Mouse (Mus musculus) heart, embryonic 16.5 days (tissue): ENCODE measurements at regions not wholly inside any gene's neighbourhood (a gene's known extent, or its start where the extent isn't known, plus 50 kb on each side); places are given as distances from the start of the nearest gene placed in this dataset.
A peak's percentile ranks its signal among the peaks of the same experiment; 100 is the strongest.
"Not testable (repeated sequence)": the region's sequence is repeated elsewhere in the genome, so short reads cannot be mapped to it uniquely, and the experiment has no call there.

Experiments used
- ATAC-seq: fragments of 200-750 bp; cut with Nextera tagmentation; replicated peaks from 2 replicates; pipeline ENCODE4 v1.8.0; 2017; ENCODE audit warnings: moderate number of reproducible peaks; ENCODE audit not compliant: insufficient read depth, low FRiP score; ENCODE audit errors: extremely low read depth
- H3K27ac ChIP-seq: fragments of 300-500 bp; sonication (generic); 2 replicates; pipeline ENCODE4 v1.5.1; 2014; ENCODE audit warnings: mild to moderate bottlenecking, low read length, control low read depth, moderate library complexity
- H3K27me3 ChIP-seq: fragments of 300-500 bp; sonication (generic); 2 replicates; pipeline ENCODE4 v1.6.1; 2014; ENCODE audit warnings: low read length, mixed read lengths; ENCODE audit not compliant: control insufficient read depth, insufficient read depth
- H3K36me3 ChIP-seq: fragments of 300-500 bp; sonication (generic); 2 replicates; pipeline ENCODE4 v1.6.1; 2014; ENCODE audit not compliant: control insufficient read depth, insufficient read depth
- H3K4me1 ChIP-seq: fragments of 300-500 bp; sonication (generic); 2 replicates; pipeline ENCODE4 v1.6.1; 2014; ENCODE audit warnings: low read length, mixed read lengths; ENCODE audit not compliant: control insufficient read depth, insufficient read depth
- H3K4me2 ChIP-seq: fragments of 300-500 bp; sonication (generic); 2 replicates; pipeline ENCODE4 v1.6.1; 2014; ENCODE audit warnings: low read depth, mild to moderate bottlenecking, control low read depth, low read length
- H3K4me3 ChIP-seq: fragments of 300-500 bp; sonication (generic); 2 replicates; pipeline ENCODE4 v1.5.1; 2014; ENCODE audit warnings: mild to moderate bottlenecking, control low read depth, low read length
- H3K9ac ChIP-seq: fragments of 300-500 bp; sonication (generic); 2 replicates; pipeline ENCODE4 v1.6.1; 2014; ENCODE audit warnings: low read length, control low read depth
- H3K9me3 ChIP-seq: fragments of 300-500 bp; sonication (generic); replicated peaks from 2 replicates; pipeline ENCODE4 v1.6.1; 2016; ENCODE audit warnings: low read length; ENCODE audit not compliant: control insufficient read depth
- WGBS: fragments of 180-500 bp; shearing (Covaris S2); extraction: QIAGEN DNeasy Blood & Tissue Kit; methylation state at CpG from one replicate; pipeline ENCODE4 v1.1.7; 2014; 5-methylcytosine and 5-hydroxymethylcytosine counted together

- H3K4me1 ChIP-seq, H3K27ac ChIP-seq, H3K4me2 ChIP-seq, H3K4me3 ChIP-seq, ATAC-seq, H3K27me3 ChIP-seq, H3K36me3 ChIP-seq, H3K9ac ChIP-seq: not testable (repeated sequence)
- peaks cover 22% of the 10 kb centered on the region for H3K9me3 ChIP-seq
- WGBS: 100% methylated on average over 2 of the region's 2 CpGs
Measured at GRCm38 (mm10) chr17:17197229-17197628, 76.0 kb downstream of the Zfp97 start.

GRCm38 (mm10) chr17:17229069-17229468 lies 107.9 kb downstream of the Zfp97 start:
- Histone ChIP-seq H3K4me1 (no peaks in the 10 kb centered on the region), H3K4me2 (no peak overlapping the region), H3K9me3 (peaks cover 3% of the 10 kb centered on the region; the same call in 1 of the 2 replicates), H3K9ac (no peak overlapping the region), H3K36me3 (no peaks in the 10 kb centered on the region), H3K27ac (no peak overlapping the region), H3K27me3 (no peaks in the 10 kb centered on the region), H3K4me3 (no peak overlapping the region)
- no peak for ATAC-seq
- whole genome bisulfite sequencing: 38% methylated on average over 2 of the region's 2 CpGs

GRCm38 (mm10) chr17:17234329-17235185 lies 113.3 kb downstream of the Zfp97 start:
- Histone ChIP-seq H3K9ac (peak overlapping the region; percentile 74), H3K4me2 (peak overlapping the region; percentile 70), H3K27ac (peak overlapping the region; percentile 81), H3K4me3 (peak overlapping the region; percentile 59)
- H3K4me1 ChIP-seq, H3K36me3 ChIP-seq, H3K9me3 ChIP-seq, H3K27me3 ChIP-seq: not testable (repeated sequence)
- ATAC-seq: peak; percentile 100
- under 1% methylated on average over 18 of the region's 22 CpGs for WGBS

GRCm38 (mm10) chr17:17235186-17235482 lies 113.9 kb downstream of the Zfp97 start:
- H3K27me3 ChIP-seq, H3K36me3 ChIP-seq, H3K4me1 ChIP-seq, H3K9me3 ChIP-seq, ATAC-seq: not testable (repeated sequence)
- Histone ChIP-seq H3K9ac (peak overlapping the region; percentile 74), H3K4me2 (peak overlapping the region; percentile 70), H3K27ac (peak overlapping the region; percentile 78), H3K4me3 (peak overlapping the region; percentile 59)
- WGBS: under 1% methylated on average over 5 of the region's 5 CpGs
